Mouse (Mus musculus) left cerebral cortex, adult 2 months (tissue): Measurements from ENCODE around the gene Inpp4b. TPM values are rescaled to one million over a fixed set of nuclear protein-coding genes. Genes with fewer than 3 reads are reported as not detected.
A peak's percentile ranks its signal among the peaks of the same experiment; 100 is the strongest.

Experiments used
- DNase-seq, 2 experiments: peaks; one replicate each; pipeline ENCODE4 v3.0.0; 2021 to 2022; ENCODE audit warnings: low spot score in 2 of 2, mixed read lengths in 1 of 2; ENCODE audit errors: extremely low spot score in 1 of 2
- H3K27ac ChIP-seq: fragments of 200-600 bp; 2 replicates; pipeline ENCODE4 v1.8.1; 2022
- H3K4me3 ChIP-seq: fragments of 200-600 bp; 2 replicates; pipeline ENCODE4 v1.8.1; 2022
- CTCF ChIP-seq: fragments of 200-600 bp; IDR thresholded peaks from 2 replicates; pipeline ENCODE4 v1.8.1; 2022; ENCODE audit warnings: antibody characterized with exemption, mild to moderate bottlenecking, moderate library complexity
- intact Hi-C: fragments of 180-260 bp; cut with DNase I; formaldehyde crosslinking; loops from one replicate; pipeline ENCODE4 v1.15.1; 2025
- total RNA-seq, 2 experiments: library from RNA; stranded (reverse); gene quantifications; 2 replicates each; pipeline ENCODE4 v1.2.3; 2021

Gene Inpp4b
- total RNA-seq, 2 experiments from 2014 or later: 8.8 to 13.3 TPM

- TF ChIP-seq CTCF: no peak
- no peak for DNase-seq
- intact Hi-C loops: no loop called here
- Histone ChIP-seq H3K27ac (no peak overlapping the region), H3K4me3 (no peak overlapping the region)
Observed at GRCm38 (mm10) chr8:81751159-81751558, 408.8 kb downstream of the Inpp4b start.

GRCm38 (mm10) chr8:81756663-81757062 is 414.3 kb downstream of the Inpp4b start:
- Histone ChIP-seq H3K27ac (no peak overlapping the region), H3K4me3 (no peak overlapping the region)
- TF ChIP-seq CTCF: no peak
- no peak for DNase-seq
- intact Hi-C loops: no loop called here

- TF ChIP-seq CTCF: no peak
- intact Hi-C loops: no loop called here
- no peak overlapping the region for H3K4me3 ChIP-seq
- H3K27ac ChIP-seq: no peak overlapping the region
- no peak for DNase-seq
Observed at GRCm38 (mm10) chr8:81757580-81758144, 415.3 kb downstream of the Inpp4b start.

- Histone ChIP-seq H3K27ac (no peak overlapping the region), H3K4me3 (no peak overlapping the region)
- no peak for TF ChIP-seq CTCF
- intact Hi-C loops: no loop called here
- DNase-seq: no peak
Observed at GRCm38 (mm10) chr8:81761466-81761865, 419.1 kb downstream of the Inpp4b start.

- Histone ChIP-seq H3K4me3 (no peak overlapping the region), H3K27ac (no peak overlapping the region)
- intact Hi-C loops: no loop called here
- no peak for TF ChIP-seq CTCF
- no peak for DNase-seq
Observed at GRCm38 (mm10) chr8:81766033-81766432, 423.7 kb downstream of the Inpp4b start.

GRCm38 (mm10) chr8:81767411-81768312 is 425.3 kb downstream of the Inpp4b start:
- intact Hi-C loops: no loop called here
- DNase-seq: no peak
- H3K4me3 ChIP-seq: 0 out of 2 replicates have a peak overlapping the region, but pooled peaks have one; percentile 13
- no peak overlapping the region for H3K27ac ChIP-seq
- no peak for TF ChIP-seq CTCF

- no peak for DNase-seq
- no peak for TF ChIP-seq CTCF
- Histone ChIP-seq H3K4me3 (no peak overlapping the region), H3K27ac (no peak overlapping the region)
- intact Hi-C loops: no loop called here
Observed at GRCm38 (mm10) chr8:81768313-81768675, 425.9 kb downstream of the Inpp4b start.

GRCm38 (mm10) chr8:81768731-81769445 is 426.5 kb downstream of the Inpp4b start:
- DNase-seq: no peak
- TF ChIP-seq CTCF: no peak
- H3K27ac ChIP-seq: no peak overlapping the region
- H3K4me3 ChIP-seq: no peak overlapping the region
- intact Hi-C loops: no loop called here

- no peak for TF ChIP-seq CTCF
- H3K4me3 ChIP-seq: no peak overlapping the region
- H3K27ac ChIP-seq: no peak overlapping the region
- intact Hi-C loops: no loop called here
- DNase-seq: no peak
Observed at GRCm38 (mm10) chr8:81770603-81771276, 428.4 kb downstream of the Inpp4b start.

GRCm38 (mm10) chr8:81772855-81773254 is 430.5 kb downstream of the Inpp4b start:
- H3K4me3 ChIP-seq: no peak overlapping the region
- H3K27ac ChIP-seq: no peak overlapping the region
- no peak for DNase-seq
- intact Hi-C loops: no loop called here
- no peak for TF ChIP-seq CTCF

GRCm38 (mm10) chr8:81773305-81773965 is 431.1 kb downstream of the Inpp4b start:
- intact Hi-C loops: no loop called here
- no peak for TF ChIP-seq CTCF
- Histone ChIP-seq H3K27ac (no peak overlapping the region), H3K4me3 (no peak overlapping the region)
- DNase-seq: no peak
